Mouse (Mus musculus): ENCODE results near the gene Pcdh15. TPM values are rescaled to one million over a fixed set of nuclear protein-coding genes. Genes with fewer than 3 reads are reported as not detected.

The Pcdh15 gene
- polyA plus RNA-seq, 1 experiment from 2014 or later: 17.3 TPM

GRCm38 (mm10) chr10:73103383-73103994 lies 4.3 kb downstream of the Pcdh15 start:
- no peaks in the 10 kb centered on the region for H3K4me1 ChIP-seq (ENCODE audit: control insufficient read depth, insufficient read depth, low read length)
- no peak overlapping the region for H3K27ac ChIP-seq (ENCODE audit: low read length)
- WGBS: 78% methylated on average over 13 of the region's 13 CpGs
- no peak overlapping the region for H3K9ac ChIP-seq (ENCODE audit: low read depth, low read length)
- H3K9me3 ChIP-seq (replicated peaks; ENCODE audit: control insufficient read depth, low read length, poor library complexity, severe bottlenecking): no peaks in the 10 kb centered on the region
- H3K36me3 ChIP-seq (ENCODE audit: control insufficient read depth, insufficient read depth, low read length): no peaks in the 10 kb centered on the region
- H3K4me2 ChIP-seq (ENCODE audit: low read length): no peak overlapping the region
- no peaks in the 10 kb centered on the region for H3K27me3 ChIP-seq (ENCODE audit: control insufficient read depth, insufficient read depth, low read depth, low read length)
- ATAC-seq: no peak
- no peak overlapping the region for H3K4me3 ChIP-seq (ENCODE audit: low read depth, low read length)

GRCm38 (mm10) chr10:73105893-73106292 lies 6.8 kb downstream of the Pcdh15 start:
- Histone ChIP-seq H3K9ac (ENCODE audit: low read depth, low read length) (no peak overlapping the region), H3K36me3 (ENCODE audit: control insufficient read depth, insufficient read depth, low read length) (no peaks in the 10 kb centered on the region), H3K4me1 (ENCODE audit: control insufficient read depth, insufficient read depth, low read length) (no peaks in the 10 kb centered on the region), H3K4me3 (ENCODE audit: low read depth, low read length) (no peak overlapping the region), H3K27me3 (ENCODE audit: control insufficient read depth, insufficient read depth, low read depth, low read length) (no peaks in the 10 kb centered on the region), H3K27ac (ENCODE audit: low read length) (no peak overlapping the region), H3K4me2 (ENCODE audit: low read length) (no peak overlapping the region), H3K9me3 (replicated peaks; ENCODE audit: control insufficient read depth, low read length, poor library complexity, severe bottlenecking) (no peaks in the 10 kb centered on the region)
- 50% methylated on average over 2 of the region's 2 CpGs for WGBS
- no peak for ATAC-seq

- Histone ChIP-seq H3K4me2 (ENCODE audit: low read length) (no peak overlapping the region), H3K36me3 (ENCODE audit: control insufficient read depth, insufficient read depth, low read length) (no peaks in the 10 kb centered on the region), H3K9ac (ENCODE audit: low read depth, low read length) (no peak overlapping the region), H3K27me3 (ENCODE audit: control insufficient read depth, insufficient read depth, low read depth, low read length) (no peaks in the 10 kb centered on the region), H3K9me3 (replicated peaks; ENCODE audit: control insufficient read depth, low read length, poor library complexity, severe bottlenecking) (no peaks in the 10 kb centered on the region), H3K4me1 (ENCODE audit: control insufficient read depth, insufficient read depth, low read length) (no peaks in the 10 kb centered on the region), H3K4me3 (ENCODE audit: low read depth, low read length) (no peak overlapping the region), H3K27ac (ENCODE audit: low read length) (no peak overlapping the region)
- no peak for ATAC-seq
- 86% methylated on average over 3 of the region's 3 CpGs for WGBS
These were observed 38.8 kb downstream of the Pcdh15 start for GRCm38 (mm10) chr10:73137985-73138384.

GRCm38 (mm10) chr10:73147543-73147942 lies 48.4 kb downstream of the Pcdh15 start:
- no peaks in the 10 kb centered on the region for H3K27me3 ChIP-seq (ENCODE audit: control insufficient read depth, insufficient read depth, low read depth, low read length)
- no peak for ATAC-seq

GRCm38 (mm10) chr10:73147978-73148377 lies 48.8 kb downstream of the Pcdh15 start:
- Histone ChIP-seq H3K4me1 (ENCODE audit: control insufficient read depth, insufficient read depth, low read length) (no peaks in the 10 kb centered on the region), H3K27ac (ENCODE audit: low read length) (no peak overlapping the region), H3K4me3 (ENCODE audit: low read depth, low read length) (no peak overlapping the region), H3K36me3 (ENCODE audit: control insufficient read depth, insufficient read depth, low read length) (no peaks in the 10 kb centered on the region), H3K4me2 (ENCODE audit: low read length) (no peak overlapping the region), H3K9ac (ENCODE audit: low read depth, low read length) (no peak overlapping the region), H3K27me3 (ENCODE audit: control insufficient read depth, insufficient read depth, low read depth, low read length) (no peaks in the 10 kb centered on the region), H3K9me3 (replicated peaks; ENCODE audit: control insufficient read depth, low read length, poor library complexity, severe bottlenecking) (no peaks in the 10 kb centered on the region)
- 50% methylated on average over 4 of the region's 4 CpGs for WGBS
- no peak for ATAC-seq

More at GRCm38 (mm10) chr10:73147543-73147942, 48.4 kb downstream of the Pcdh15 start:
- H3K9me3 ChIP-seq (replicated peaks; ENCODE audit: control insufficient read depth, low read length, poor library complexity, severe bottlenecking): no peaks in the 10 kb centered on the region
- H3K27ac ChIP-seq (ENCODE audit: low read length): no peak overlapping the region
- no peak overlapping the region for H3K4me3 ChIP-seq (ENCODE audit: low read depth, low read length)
- H3K9ac ChIP-seq (ENCODE audit: low read depth, low read length): no peak overlapping the region
- H3K4me2 ChIP-seq (ENCODE audit: low read length): no peak overlapping the region
- no peaks in the 10 kb centered on the region for H3K36me3 ChIP-seq (ENCODE audit: control insufficient read depth, insufficient read depth, low read length)
- H3K4me1 ChIP-seq (ENCODE audit: control insufficient read depth, insufficient read depth, low read length): no peaks in the 10 kb centered on the region

GRCm38 (mm10) chr10:73154544-73154943 lies 55.4 kb downstream of the Pcdh15 start:
- H3K36me3 ChIP-seq (ENCODE audit: control insufficient read depth, insufficient read depth, low read length): no peaks in the 10 kb centered on the region
- ATAC-seq: no peak

GRCm38 (mm10) chr10:73161757-73162156 lies 62.6 kb downstream of the Pcdh15 start:
- Histone ChIP-seq H3K36me3 (ENCODE audit: control insufficient read depth, insufficient read depth, low read length) (no peaks in the 10 kb centered on the region), H3K4me3 (ENCODE audit: low read depth, low read length) (no peak overlapping the region), H3K9me3 (replicated peaks; ENCODE audit: control insufficient read depth, low read length, poor library complexity, severe bottlenecking) (no peaks in the 10 kb centered on the region), H3K27ac (ENCODE audit: low read length) (no peak overlapping the region), H3K4me1 (ENCODE audit: control insufficient read depth, insufficient read depth, low read length) (no peaks in the 10 kb centered on the region), H3K27me3 (ENCODE audit: control insufficient read depth, insufficient read depth, low read depth, low read length) (no peaks in the 10 kb centered on the region), H3K4me2 (ENCODE audit: low read length) (no peak overlapping the region), H3K9ac (ENCODE audit: low read depth, low read length) (no peak overlapping the region)
- ATAC-seq: no peak
- WGBS: 83% methylated on average over 1 of the region's 1 CpGs

More at GRCm38 (mm10) chr10:73154544-73154943, 55.4 kb downstream of the Pcdh15 start:
- H3K9me3 ChIP-seq (replicated peaks; ENCODE audit: control insufficient read depth, low read length, poor library complexity, severe bottlenecking): no peaks in the 10 kb centered on the region
- 87% methylated on average over 5 of the region's 5 CpGs for WGBS
- H3K27me3 ChIP-seq (ENCODE audit: control insufficient read depth, insufficient read depth, low read depth, low read length): no peaks in the 10 kb centered on the region
- H3K27ac ChIP-seq (ENCODE audit: low read length): no peak overlapping the region
- no peaks in the 10 kb centered on the region for H3K4me1 ChIP-seq (ENCODE audit: control insufficient read depth, insufficient read depth, low read length)
- no peak overlapping the region for H3K4me3 ChIP-seq (ENCODE audit: low read depth, low read length)
- no peak overlapping the region for H3K4me2 ChIP-seq (ENCODE audit: low read length)
- H3K9ac ChIP-seq (ENCODE audit: low read depth, low read length): no peak overlapping the region

- Histone ChIP-seq H3K36me3 (ENCODE audit: control insufficient read depth, insufficient read depth, low read length) (no peaks in the 10 kb centered on the region), H3K9ac (ENCODE audit: low read depth, low read length) (no peak overlapping the region), H3K4me1 (ENCODE audit: control insufficient read depth, insufficient read depth, low read length) (no peaks in the 10 kb centered on the region), H3K4me2 (ENCODE audit: low read length) (no peak overlapping the region), H3K27ac (ENCODE audit: low read length) (no peak overlapping the region), H3K9me3 (replicated peaks; ENCODE audit: control insufficient read depth, low read length, poor library complexity, severe bottlenecking) (no peaks in the 10 kb centered on the region), H3K27me3 (ENCODE audit: control insufficient read depth, insufficient read depth, low read depth, low read length) (no peaks in the 10 kb centered on the region), H3K4me3 (ENCODE audit: low read depth, low read length) (no peak overlapping the region)
- no peak for ATAC-seq
- 62% methylated on average over 2 of the region's 2 CpGs for WGBS
These were observed 116.9 kb downstream of the Pcdh15 start for GRCm38 (mm10) chr10:73216001-73216400.

- H3K9ac ChIP-seq (ENCODE audit: low read depth, low read length): no peak overlapping the region
- no peaks in the 10 kb centered on the region for H3K4me1 ChIP-seq (ENCODE audit: control insufficient read depth, insufficient read depth, low read length)
- H3K27me3 ChIP-seq (ENCODE audit: control insufficient read depth, insufficient read depth, low read depth, low read length): no peaks in the 10 kb centered on the region
- no peak for ATAC-seq
- WGBS: 80% methylated on average over 5 of the region's 5 CpGs
- no peaks in the 10 kb centered on the region for H3K36me3 ChIP-seq (ENCODE audit: control insufficient read depth, insufficient read depth, low read length)
- H3K4me3 ChIP-seq (ENCODE audit: low read depth, low read length): no peak overlapping the region
- H3K4me2 ChIP-seq (ENCODE audit: low read length): no peak overlapping the region
- H3K9me3 ChIP-seq (replicated peaks; ENCODE audit: control insufficient read depth, low read length, poor library complexity, severe bottlenecking): no peaks in the 10 kb centered on the region
- no peak overlapping the region for H3K27ac ChIP-seq (ENCODE audit: low read length)
These were observed 143.2 kb downstream of the Pcdh15 start for GRCm38 (mm10) chr10:73242294-73242693.
